Mouse (Mus musculus) stomach, postnatal 0 days (tissue): ENCODE data around the gene Bhlhe40. TPM values are rescaled to one million over a fixed set of nuclear protein-coding genes. Genes with fewer than 3 reads are reported as not detected.

ENCODE experiments used
- ATAC-seq: fragments of 200-750 bp; cut with Nextera tagmentation; 2 replicates; pipeline ENCODE4 v1.8.0; 2017; ENCODE audit not compliant: low FRiP score, low TSS enrichment
- DNase-seq: peaks from one replicate; pipeline ENCODE4 v3.0.0-alpha.2; 2016; ENCODE audit warnings: low spot score
- H3K27ac ChIP-seq: fragments of 300-500 bp; sonication (generic); replicated peaks from 2 replicates; pipeline ENCODE4 v1.5.1; 2014; ENCODE audit warnings: mild to moderate bottlenecking, control low read depth
- H3K27me3 ChIP-seq: fragments of 300-500 bp; sonication (generic); 2 replicates; pipeline ENCODE4 v1.6.1; 2014; ENCODE audit warnings: low read length; ENCODE audit not compliant: control insufficient read depth, insufficient read depth
- H3K36me3 ChIP-seq: fragments of 300-500 bp; sonication (generic); 2 replicates; pipeline ENCODE4 v1.6.1; 2014; ENCODE audit warnings: low read length, mixed read lengths; ENCODE audit not compliant: control insufficient read depth, insufficient read depth
- H3K4me1 ChIP-seq: fragments of 300-500 bp; sonication (generic); replicated peaks from 2 replicates; pipeline ENCODE4 v1.6.1; 2014; ENCODE audit warnings: antibody characterized with exemption; ENCODE audit not compliant: control insufficient read depth, insufficient read depth
- H3K4me2 ChIP-seq: fragments of 300-500 bp; sonication (generic); replicated peaks from 2 replicates; pipeline ENCODE4 v1.6.1; 2014; ENCODE audit warnings: low read depth, mild to moderate bottlenecking, control low read depth, moderate library complexity
- H3K4me3 ChIP-seq: fragments of 300-500 bp; sonication (generic); 2 replicates; pipeline ENCODE4 v1.5.1; 2014; ENCODE audit warnings: low read depth, low read length, control low read depth
- H3K9ac ChIP-seq: fragments of 300-500 bp; sonication (generic); 2 replicates; pipeline ENCODE4 v1.6.1; 2014; ENCODE audit warnings: mild to moderate bottlenecking, low read length, control low read depth, mixed read lengths
- H3K9me3 ChIP-seq: fragments of 300-500 bp; sonication (generic); 2 replicates; pipeline ENCODE4 v1.6.1; 2016; ENCODE audit warnings: low read length; ENCODE audit not compliant: control insufficient read depth
- CTCF ChIP-seq: IDR thresholded peaks from 2 replicates; pipeline ENCODE4 v1.5.1; 2016; ENCODE audit warnings: antibody characterized with exemption, low read depth, mild to moderate bottlenecking, moderate library complexity
- EP300 ChIP-seq: optimal IDR thresholded peaks from 2 replicates; pipeline ENCODE3; 2016; ENCODE audit warnings: antibody characterized with exemption
- WGBS: fragments of 180-500 bp; shearing (Covaris S2); extraction: QIAGEN DNeasy Blood & Tissue Kit; methylation state at CpG from one replicate; pipeline ENCODE4 v1.1.7; 2014; 5-methylcytosine and 5-hydroxymethylcytosine counted together
- polyA plus RNA-seq: library from polyadenylated mRNA; unstranded; fragments of >200 nt; fragmentation: Nextera tagmentation; extraction: Ambion mirVana; gene quantifications from 2 replicates; pipeline ENCODE4 v1.2.1, GENCODE M21; 2015

Gene Bhlhe40
- polyA plus RNA-seq, 1 experiment from 2014 or later, result 28.7 TPM

- no peak overlapping the region for H3K27ac ChIP-seq
- ATAC-seq (no peak), DNase-seq (no peak)
- H3K9ac ChIP-seq, result no peak overlapping the region
- H3K9me3 ChIP-seq, result no peaks in the 10 kb centered on the region
- H3K4me3 ChIP-seq, result no peak overlapping the region
- H3K36me3 ChIP-seq, result no peaks in the 10 kb centered on the region
- no peaks in the 10 kb centered on the region for H3K27me3 ChIP-seq
- no peak overlapping the region for H3K4me2 ChIP-seq
- peak; percentile 47 for TF ChIP-seq CTCF
- TF ChIP-seq EP300, result no peak
- 67% methylated on average over 3 of the region's 3 CpGs for WGBS
- H3K4me1 ChIP-seq, result 0 out of 2 replicates have a peak, but pooled peaks cover 2% of the 10 kb centered on the region
Observed at GRCm38 (mm10) chr6:108710667-108711066, 50.2 kb downstream of the Bhlhe40 start.

DNA sequence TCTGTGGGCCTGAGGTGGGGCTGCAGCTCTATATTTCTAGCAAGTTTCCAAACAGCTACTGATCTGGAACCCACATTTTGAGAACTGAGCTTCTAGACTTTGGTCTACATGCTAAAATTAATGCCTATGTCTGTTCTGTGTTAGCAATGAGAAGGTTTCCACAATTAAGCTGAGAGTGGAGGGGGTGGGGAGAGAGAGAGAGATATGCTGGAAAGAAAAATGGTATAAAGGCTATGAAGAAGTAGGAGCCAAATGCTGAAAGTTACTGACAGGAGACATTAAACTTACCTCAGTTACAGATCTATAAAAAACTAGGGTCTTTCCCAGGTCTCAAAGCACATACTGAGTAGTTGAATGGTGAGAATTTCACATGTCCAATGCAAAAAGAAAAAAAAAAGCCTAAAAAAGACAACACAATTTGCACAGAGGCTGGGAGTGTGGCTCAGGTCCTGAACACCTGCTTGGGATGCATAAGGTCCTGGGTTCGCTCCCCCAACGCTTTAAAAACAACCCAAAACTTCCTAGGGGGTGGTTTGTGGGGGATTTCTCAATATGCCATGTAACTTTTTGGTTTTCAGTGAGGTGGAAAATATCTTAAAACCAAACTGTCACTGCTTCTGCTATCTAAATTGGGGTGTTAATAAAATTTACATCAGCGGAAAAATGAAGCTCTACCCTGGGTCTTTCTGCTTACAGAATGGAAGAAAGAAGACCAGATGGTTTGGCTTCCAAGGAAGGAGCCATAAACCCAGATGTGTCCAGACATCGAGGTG is 50.9 kb downstream of the Bhlhe40 start:
- 0 out of 2 replicates have a peak, but pooled peaks cover 2% of the 10 kb centered on the region for H3K4me1 ChIP-seq
- no peak overlapping the region for H3K4me3 ChIP-seq
- 79% methylated on average over 4 of the region's 4 CpGs for WGBS
- no peaks in the 10 kb centered on the region for H3K27me3 ChIP-seq
- H3K4me2 ChIP-seq, result no peak overlapping the region
- ATAC-seq, result no peak
- no peaks in the 10 kb centered on the region for H3K9me3 ChIP-seq
- no peak overlapping the region for H3K27ac ChIP-seq
- no peak for TF ChIP-seq CTCF
- TF ChIP-seq EP300, result no peak
- H3K9ac ChIP-seq, result no peak overlapping the region
- H3K36me3 ChIP-seq, result no peaks in the 10 kb centered on the region
- no peak for DNase-seq

DNA sequence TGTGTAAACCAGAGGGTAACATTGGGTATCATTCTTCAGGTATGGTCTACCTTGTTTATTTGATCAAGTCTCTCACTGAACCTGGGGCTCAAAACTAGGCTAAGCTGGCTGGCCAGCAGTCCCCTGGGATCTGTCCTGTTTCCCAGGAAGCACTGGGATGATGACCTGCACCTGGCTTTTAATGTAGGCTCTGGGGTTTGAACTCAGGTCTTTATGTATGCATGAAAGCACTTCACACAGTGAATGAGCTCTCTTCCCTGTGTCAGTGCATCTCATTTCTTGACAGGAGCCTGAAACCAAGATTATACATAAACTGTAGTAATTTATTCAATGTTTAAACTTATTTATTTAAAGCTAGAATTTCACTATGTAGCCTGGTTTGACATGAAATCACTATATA is 51.7 kb downstream of the Bhlhe40 start:
- TF ChIP-seq CTCF (no peak), EP300 (no peak)
- H3K27me3 ChIP-seq, result no peaks in the 10 kb centered on the region
- no peak overlapping the region for H3K4me3 ChIP-seq
- no peaks in the 10 kb centered on the region for H3K9me3 ChIP-seq
- DNase-seq (no peak), ATAC-seq (no peak)
- H3K36me3 ChIP-seq, result no peaks in the 10 kb centered on the region
- no peak overlapping the region for H3K4me2 ChIP-seq
- no peak overlapping the region for H3K9ac ChIP-seq
- H3K27ac ChIP-seq, result no peak overlapping the region
- H3K4me1 ChIP-seq, result 0 out of 2 replicates have a peak, but pooled peaks cover 2% of the 10 kb centered on the region

GRCm38 (mm10) chr6:108713175-108713974 is 52.9 kb downstream of the Bhlhe40 start:
- no peaks in the 10 kb centered on the region for H3K9me3 ChIP-seq
- DNase-seq, result peak; percentile 70

More at GRCm38 (mm10) chr6:108713175-108713974, 52.9 kb downstream of the Bhlhe40 start:
- WGBS, result 50% methylated on average over 7 of the region's 7 CpGs
- no peak overlapping the region for H3K27ac ChIP-seq
- no peak overlapping the region for H3K4me3 ChIP-seq
- H3K36me3 ChIP-seq, result no peaks in the 10 kb centered on the region
- TF ChIP-seq CTCF (no peak), EP300 (no peak)
- H3K9ac ChIP-seq, result no peak overlapping the region
- H3K4me2 ChIP-seq, result no peak overlapping the region
- peak; percentile 76 for ATAC-seq
- H3K4me1 ChIP-seq, result 0 out of 2 replicates have a peak, but pooled peaks cover 2% of the 10 kb centered on the region
- no peaks in the 10 kb centered on the region for H3K27me3 ChIP-seq

Other genes with a start within 250 kb of the Bhlhe40 start
- 57.5 and 60.5 TPM in 2 replicates for gene Arl8b, start 122.5 kb downstream of the Bhlhe40 start, polyA plus RNA-seq
- gene Edem1, start 168.0 kb downstream of the Bhlhe40 start, polyA plus RNA-seq, result 34.8 and 35.8 TPM in 2 replicates